Mouse (Mus musculus): ENCODE measurements around the gene Psmb9.

DNA sequence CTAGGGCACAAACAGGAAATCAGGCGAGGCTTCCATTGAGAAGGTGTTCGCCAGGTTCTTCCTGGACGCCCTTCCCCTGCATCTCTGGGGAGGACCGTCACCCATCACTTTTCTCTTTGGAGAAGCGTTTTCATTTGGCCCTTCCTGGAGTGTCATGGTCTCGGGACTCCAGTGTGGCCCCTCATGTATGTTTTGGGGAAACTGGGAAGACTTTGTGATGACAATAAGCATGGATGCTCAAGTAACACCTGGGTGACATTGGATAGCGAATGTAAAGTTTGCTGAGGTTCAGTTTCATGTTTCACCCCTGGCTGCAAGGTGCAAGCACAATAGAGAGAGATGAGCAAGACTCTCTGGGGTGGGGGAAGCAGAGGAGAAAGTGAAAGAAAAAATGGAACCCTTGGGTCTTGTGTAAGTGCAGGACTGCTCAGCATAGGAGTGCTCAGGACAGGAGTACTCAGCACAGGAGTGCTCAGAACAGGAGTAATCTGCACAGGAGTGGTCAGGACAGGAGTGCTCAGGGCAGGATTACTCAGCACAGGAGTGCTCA lies 14.0 kb upstream of the Psmb9 start:
- TF ChIP-seq USF1 (IDR thresholded peaks at IDR 0.05; ENCODE audit: low read depth) (no peak), POLR2A (IDR thresholded peaks at IDR 0.05; ENCODE audit: insufficient read length, low read depth) (no peak), TCF12 (IDR thresholded peaks at IDR 0.05; ENCODE audit: insufficient read depth, poor library complexity, severe bottlenecking) (no peak), MYOD1 (IDR thresholded peaks at IDR 0.05; ENCODE audit: control insufficient read depth in 1 of 3, insufficient read length in 2 of 3, low read depth in 2 of 3) (no peak), CEBPB (IDR thresholded peaks at IDR 0.05; ENCODE audit: insufficient read depth, poor library complexity, severe bottlenecking) (no peak), REST (IDR thresholded peaks at IDR 0.05; ENCODE audit: insufficient read depth, insufficient read length) (no peak), POLR2AphosphoS2 (IDR thresholded peaks at IDR 0.05; ENCODE audit: insufficient read length, low read depth) (no peak), MAX (IDR thresholded peaks at IDR 0.05; ENCODE audit: low read depth) (no peak), SRF (IDR thresholded peaks at IDR 0.05; ENCODE audit: control insufficient read depth, insufficient read length, low read depth) (no peak), MYOG (IDR thresholded peaks at IDR 0.05; ENCODE audit: control insufficient read depth in 1 of 3, insufficient read depth in 1 of 3, insufficient read length in 2 of 3, low read depth in 2 of 3) (no peak)

Measured in myocyte (in vitro differentiated cells).